Mouse (Mus musculus) heart, postnatal 10 days (tissue): ENCODE results near the gene Cnn2. TPM values are rescaled to one million over a fixed set of nuclear protein-coding genes. Genes with fewer than 3 reads are reported as not detected.

Experiments
- DNase-seq, 2 experiments: peaks; one replicate each; pipeline ENCODE4 v3.0.0; 2021
- intact Hi-C: fragments of 180-260 bp; cut with DNase I; formaldehyde crosslinking; loops from one replicate; pipeline ENCODE4 v1.15.1; 2025
- total RNA-seq, 2 experiments: library from RNA; stranded (reverse); gene quantifications; 2 replicates each; pipeline ENCODE4 v1.2.3; 2021

Cnn2 gene
- total RNA-seq = 10 to 100 TPM; 60.3 to 65.6 TPM

DNA sequence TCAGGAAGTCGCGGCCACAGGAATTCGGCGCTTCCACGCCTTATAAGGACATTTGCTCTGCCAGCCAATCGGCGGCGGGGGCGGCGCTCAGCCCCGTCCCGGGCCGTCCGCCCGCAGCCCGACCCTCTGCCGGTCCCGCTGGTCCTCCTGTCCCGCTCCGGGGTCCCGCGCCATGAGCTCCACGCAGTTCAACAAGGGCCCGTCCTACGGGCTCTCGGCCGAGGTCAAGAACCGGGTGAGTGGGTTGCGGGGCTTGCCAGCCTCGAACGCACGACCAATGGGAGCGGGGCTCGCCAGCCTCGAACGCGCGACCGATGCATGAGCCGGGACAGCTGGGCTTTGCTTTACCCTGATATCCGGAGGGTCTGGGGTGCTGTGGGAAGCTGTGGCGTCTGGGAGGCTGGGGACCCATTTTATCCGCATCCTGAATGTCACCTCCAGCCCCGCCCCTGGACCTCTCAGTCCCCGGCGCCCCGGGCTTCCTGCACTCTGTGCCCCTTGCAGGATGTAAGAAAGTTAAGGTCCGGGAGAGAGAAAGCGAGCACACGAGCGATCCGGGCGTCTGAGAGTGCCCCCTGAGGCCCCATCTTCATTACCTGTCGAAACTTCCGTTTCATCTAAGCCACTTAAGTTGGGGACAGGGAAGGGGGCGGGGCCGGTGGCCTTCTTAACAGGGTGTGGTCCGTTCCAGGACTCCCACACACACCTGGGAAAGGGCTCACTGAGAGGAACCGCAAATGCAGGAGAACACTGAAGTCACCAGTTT is at the start of gene Cnn2:
Cnn2 (plus strand) TSS at position 79 of the 766 bp plus-strand sequence.
- intact Hi-C loops = loop anchor here (2.0 to 5.0 kb wide), 4 partner anchors 46 to 154 kb away; partner anchors contain the start of genes Cbarp and Stk11
- peak; percentile 76 to 77 for DNase-seq

DNA sequence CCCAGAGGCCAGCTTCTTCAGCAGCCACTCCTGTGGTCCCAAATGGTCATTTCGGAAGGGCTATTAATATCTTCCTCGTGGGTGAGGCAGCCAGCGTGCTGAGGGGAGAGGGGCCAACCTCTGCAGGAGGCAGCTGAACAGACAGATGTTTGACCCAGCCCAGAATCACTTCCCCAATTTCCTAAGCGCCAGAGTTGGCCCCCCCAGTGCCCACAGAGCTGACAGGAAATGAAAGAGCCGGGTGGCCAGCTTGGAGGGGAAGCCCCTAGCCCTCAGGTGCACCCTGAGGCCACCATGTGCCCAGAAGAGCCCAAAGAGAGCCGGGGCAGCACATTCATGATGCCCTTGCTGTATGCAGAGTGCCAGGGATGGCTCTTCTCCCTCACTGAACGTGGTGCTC is 47.6 kb upstream of the Cnn2 start:
- DNase-seq = peak; percentile 41 to 47
- intact Hi-C loops = no loop called here

DNA sequence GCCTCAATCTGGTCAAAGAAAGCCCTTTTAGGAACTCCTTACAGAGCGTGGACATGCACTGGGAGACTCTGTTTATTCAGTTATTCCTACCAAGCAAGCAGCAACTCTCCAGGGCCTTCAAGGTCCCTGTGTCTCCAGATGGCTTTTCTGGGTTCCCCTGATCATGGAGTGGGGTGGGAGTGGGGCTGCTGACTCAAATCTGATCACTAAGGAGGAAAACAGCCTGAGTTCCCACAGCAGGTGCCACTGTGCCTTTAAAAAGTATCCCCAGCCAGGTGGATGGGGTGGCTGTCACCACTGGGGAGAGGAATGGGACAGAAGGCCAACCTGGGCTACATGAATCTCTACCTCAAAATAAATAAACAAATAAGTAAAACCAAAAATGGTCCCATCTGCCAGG is 45.4 kb upstream of the Cnn2 start:
- DNase-seq = no peak
- intact Hi-C loops = no loop called here

DNA sequence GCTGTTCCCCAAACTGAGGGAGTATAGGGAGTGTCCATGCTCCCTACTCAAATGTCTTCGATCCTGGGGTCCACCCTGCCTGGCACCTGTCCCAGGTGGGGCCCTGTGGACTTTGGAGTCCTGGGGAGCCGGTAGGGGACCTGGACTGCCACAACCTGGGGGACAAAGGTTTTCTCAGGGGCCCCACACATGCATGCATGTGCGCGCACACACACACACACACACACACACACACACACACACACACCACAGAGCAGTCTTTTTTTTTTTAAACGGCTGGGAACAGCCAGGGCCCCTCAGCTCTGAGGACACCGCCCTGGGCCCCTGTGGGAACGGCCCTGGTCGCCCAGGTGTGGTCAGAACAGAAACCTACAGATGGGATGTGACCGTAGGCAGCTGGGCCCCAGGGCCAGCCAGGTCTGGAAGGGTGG is 44.9 kb upstream of the Cnn2 start:
- DNase-seq = no peak
- intact Hi-C loops = no loop called here

DNA sequence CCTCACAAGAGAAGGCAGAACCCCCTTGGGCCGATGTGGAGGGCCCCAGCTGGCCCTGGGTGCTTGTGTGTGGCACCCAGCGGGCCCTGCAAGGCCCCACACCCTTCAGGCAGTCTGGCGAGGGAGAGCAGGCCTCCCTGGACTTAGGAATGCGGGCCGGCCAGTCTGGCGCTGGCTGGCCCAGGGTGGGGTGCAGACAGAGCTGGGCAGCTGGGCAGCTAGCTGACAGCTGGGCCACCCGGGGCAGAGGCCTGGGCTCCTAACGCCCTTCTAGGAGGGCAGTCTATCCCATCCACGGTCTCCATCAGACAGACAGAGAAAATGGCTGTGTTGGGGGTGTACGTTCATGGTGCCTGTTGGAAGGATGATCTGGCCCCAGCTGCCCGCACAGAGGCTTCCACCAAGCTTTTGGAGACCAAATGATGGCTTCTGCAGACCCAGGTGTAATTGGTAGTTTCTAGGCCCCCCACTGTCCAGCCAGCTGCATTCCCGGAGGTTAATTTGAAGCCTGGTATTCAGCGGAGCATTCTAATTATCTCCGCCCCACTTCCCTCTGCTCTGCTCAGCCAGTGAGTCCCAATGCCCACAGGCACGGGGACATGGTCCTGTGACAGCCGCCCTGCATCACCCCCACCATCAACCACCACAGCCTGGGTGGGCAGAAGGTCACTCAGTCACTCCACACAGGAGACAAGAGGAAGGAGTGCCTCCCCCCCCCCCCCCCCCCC is 42.7 kb upstream of the Cnn2 start:
- intact Hi-C loops = no loop called here
- DNase-seq = no peak

DNA sequence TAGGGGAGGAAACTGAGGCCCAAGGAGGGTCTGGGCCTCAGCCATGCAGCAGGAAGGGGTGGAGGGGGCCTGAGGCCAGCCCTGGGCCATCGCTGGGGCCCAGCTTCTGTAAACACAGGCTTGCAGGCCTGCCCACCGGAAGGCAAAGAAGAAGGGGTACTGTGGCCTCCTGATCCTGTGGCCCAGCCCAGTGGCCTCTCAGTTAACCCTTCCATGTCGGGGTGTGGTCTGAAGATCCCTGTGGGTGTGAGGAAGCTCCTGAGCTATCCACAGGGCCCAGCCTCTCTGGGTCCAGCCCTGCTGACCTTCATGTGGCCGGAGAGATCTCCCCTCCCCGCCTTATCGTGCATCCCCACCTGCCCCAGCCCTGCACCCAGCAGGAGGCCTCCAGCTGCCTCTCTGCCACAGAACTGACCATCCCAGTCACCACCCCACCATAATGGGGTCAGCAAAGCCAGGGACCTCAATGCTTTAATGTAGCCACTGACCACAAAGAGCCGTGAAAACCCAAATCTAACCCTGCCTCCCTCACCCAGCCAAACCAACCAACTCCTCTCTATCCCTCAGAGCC is 41.5 kb upstream of the Cnn2 start:
- intact Hi-C loops = no loop called here
- no peak for DNase-seq

DNA sequence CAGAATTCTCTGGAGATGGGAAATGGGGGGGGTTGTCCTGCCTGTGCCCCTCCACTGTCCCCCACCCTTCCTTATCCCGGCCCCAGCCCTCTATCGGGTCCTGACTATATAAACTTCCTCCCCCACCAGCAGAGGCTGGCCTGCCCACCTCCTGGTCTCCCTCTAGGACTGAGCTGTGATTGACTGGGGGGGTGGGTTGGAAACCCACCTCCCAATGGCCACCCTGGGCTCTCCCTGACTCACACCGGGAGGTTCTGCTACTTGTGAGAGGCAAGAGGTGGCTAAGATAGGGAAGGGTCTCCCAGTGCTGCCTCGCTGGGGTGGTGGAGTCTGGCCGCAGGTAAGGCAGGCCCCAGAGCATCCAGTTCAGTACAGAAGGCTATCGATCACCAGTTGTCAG is 40.9 kb upstream of the Cnn2 start:
- intact Hi-C loops = no loop called here
- no peak for DNase-seq

DNA sequence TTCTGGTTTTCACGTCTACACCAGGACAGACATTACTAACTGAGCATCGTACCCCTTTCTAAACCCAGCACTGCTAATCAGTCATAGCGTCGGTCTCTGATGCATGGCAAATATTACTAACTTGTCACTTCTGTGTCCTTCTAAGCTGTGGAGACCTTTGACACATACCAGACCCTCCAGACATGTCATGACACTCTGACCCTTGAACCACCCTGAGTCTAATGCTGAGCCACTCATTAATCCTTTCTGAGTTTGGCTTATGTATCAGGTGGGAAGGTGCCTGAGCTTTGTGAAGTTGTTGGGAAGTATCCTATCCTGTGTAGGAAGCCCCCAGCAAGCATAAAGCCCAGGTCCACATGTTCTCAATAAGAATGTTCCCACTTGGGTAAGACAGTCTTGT is 38.5 kb upstream of the Cnn2 start:
- intact Hi-C loops = no loop called here
- DNase-seq = no peak

DNA sequence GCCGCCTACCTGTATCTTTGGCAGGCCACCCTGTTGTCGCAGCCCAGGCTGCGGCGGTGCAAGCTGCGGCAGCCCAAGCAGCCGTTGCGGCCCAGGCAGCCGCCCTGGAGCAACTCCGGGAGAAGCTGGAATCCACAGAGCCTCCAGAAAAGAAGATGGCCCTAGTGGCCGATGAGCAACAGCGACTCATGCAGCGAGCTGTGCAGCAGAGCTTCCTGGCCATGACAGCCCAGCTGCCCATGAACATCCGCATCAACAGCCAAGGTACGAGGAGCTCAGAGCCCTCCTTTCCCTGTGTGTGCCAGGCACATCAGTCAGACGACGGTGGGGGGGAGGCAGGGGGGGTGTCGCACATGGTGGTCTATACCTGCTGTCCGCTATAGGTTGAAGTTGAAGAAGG is 37.7 kb upstream of the Cnn2 start:
- intact Hi-C loops = no loop called here
- no peak for DNase-seq

DNA sequence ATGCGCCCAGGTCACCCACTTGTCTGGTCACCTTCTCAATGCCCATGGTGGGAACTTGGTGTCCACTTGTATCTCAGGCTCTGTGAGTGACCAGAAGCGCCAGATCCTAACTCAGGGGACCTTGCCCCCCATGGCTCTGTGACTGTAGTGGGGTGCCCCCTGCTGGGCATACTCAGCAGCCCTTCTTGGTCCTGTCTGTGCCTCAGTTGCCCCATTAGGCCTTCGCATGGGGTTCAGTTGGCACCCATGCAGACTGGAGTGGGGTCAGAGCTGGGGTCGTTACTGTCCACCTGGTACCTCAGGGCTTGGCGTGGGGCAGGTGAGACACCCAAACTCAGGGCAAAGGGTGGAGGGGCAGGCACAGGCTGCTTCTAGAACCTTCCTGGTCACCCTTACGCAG is 34.4 kb upstream of the Cnn2 start:
- intact Hi-C loops = no loop called here
- DNase-seq = no peak

DNA sequence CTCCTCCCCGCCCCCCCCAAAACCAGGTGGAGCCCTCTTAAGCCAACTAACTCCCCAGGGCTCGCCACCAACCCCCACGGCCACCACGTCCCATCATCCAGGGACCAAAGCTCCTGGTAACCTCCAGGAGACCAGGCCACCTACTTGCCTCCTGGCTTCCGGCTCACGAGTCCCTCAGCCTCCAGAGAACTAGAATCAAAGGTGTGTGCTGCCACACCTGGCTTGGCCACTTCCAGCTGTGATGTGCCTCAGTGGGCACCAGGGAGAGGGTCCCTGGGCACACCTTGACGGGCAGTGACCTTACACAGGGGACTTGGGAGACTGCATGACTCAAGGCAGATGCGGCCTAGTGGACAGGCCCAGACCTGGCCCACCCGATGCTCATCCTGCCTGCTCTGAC is 32.7 kb upstream of the Cnn2 start:
- DNase-seq = no peak
- intact Hi-C loops = no loop called here

DNA sequence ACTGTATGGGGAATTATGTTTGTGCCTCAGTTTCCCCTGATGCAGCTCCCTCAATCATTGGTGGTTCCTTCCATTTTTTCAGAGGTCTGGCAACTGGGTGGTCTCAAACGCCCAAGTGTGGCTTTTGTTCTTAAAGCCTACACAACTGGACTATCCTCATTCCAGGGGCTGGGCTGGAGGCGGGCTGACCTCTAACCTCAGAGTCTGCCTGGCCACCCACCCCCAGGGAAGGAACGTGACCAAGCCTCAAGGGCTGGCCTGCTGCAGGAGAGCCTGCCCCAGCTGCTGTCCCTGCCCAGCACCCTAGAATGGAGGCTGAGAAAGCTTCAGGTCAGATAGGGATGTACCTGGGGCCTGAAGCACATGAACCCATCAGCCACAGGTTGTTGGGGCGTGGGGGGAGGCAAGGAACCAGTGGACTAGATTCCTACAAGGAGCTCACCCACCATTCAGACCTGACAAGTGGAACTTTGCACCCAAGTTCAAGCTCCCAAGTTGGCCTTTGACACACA is 31.7 kb upstream of the Cnn2 start:
- DNase-seq = no peak
- intact Hi-C loops = no loop called here

DNA sequence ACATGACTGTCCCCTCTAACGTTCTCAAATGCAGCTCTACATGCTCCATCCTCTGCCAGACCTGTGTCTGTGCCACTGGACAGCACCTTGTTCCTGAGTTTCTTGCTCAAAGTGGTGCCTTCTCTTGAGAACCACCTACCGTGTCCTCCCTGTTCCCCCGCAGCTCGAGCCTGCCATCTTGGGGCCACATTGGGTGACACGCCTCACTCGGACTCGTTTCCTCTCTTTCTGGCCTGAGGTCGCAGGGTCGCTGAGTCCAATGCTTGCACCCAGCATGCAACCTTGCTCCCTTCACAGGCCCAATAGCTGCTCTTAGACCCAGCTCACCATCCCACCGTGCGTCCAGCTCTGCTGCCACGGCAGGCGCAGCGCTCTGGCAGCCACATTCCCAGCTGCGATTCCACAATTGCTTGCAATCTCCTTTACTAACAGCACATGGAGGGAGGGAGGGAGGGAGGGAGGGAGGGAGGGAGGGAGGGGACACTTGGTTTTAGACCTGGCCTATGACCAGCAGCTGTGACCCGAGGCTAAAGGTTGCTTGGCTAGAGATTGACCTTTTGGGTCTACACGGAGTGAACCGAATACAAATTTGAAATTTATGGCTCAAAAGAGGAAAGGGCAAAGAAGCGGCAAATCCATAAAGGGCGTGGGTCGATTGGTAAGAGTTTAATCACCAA is 30.1 kb upstream of the Cnn2 start:
- intact Hi-C loops = loop anchor here (1.0 to 2.0 kb wide), 3 partner anchors 33 to 123 kb away; no protein-coding TSS in a partner anchor
- DNase-seq = peak; percentile 85 to 92

DNA sequence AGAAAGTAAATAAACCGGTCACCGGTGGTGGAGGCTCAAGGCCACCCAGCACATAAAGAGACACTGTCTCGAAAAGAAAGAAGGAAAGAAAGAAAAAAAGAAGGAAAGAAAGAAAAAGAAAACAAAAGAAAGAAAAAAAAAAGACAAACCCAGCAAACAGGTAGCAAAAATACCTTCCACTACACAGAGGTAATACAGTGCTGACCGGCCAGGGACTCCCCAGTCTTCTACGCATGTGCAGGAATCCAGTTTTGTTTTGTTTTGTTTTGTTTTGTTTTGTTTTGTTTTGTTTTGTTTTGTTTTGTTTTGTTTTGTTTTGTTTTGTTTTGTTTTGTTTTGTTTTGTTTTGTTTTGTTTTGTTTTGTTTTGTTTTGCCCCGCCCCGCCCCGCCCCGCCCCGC is 29.0 kb upstream of the Cnn2 start:
- DNase-seq = peak in 1 of 2 experiments; percentile 49
- intact Hi-C loops = loop anchor here (2.0 kb wide), 1 partner anchor 125 kb away; no protein-coding TSS in a partner anchor

DNA sequence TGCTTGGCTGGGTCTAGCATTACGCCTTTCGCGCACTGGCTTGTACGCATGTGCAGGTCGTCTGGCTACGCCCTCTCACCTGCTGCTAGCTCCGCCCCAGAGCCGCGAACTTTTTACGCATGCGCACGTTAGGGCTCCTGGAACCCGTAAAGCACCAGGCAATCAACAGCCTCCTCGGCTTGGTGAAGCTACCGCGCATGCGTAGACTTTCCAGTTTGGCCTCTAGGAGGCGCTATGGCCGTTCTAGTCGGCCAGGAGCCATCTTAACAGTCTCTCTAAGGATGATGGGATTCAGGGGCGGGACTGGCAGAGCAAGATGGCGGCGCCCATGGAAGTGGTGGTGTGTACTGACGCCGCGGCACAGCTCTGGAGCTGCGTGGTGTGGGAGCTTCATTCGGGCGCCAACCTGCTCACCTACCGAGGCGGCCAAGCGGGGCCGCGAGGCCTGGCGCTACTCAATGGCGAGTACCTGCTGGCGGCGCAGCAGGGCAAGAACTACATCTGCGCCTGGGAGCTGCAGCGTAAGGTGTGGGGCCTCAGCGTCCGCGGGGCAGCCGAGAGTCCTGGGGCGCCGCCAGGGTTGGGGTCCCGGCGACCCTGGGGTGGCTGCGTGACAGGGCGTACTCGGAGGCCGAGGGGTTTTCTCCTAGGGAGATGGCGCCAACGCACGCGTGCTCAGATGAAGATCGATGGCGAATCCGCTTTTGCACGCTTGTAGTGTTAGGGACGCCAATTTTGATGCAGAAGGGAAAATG is 28.4 kb upstream of the Cnn2 start, which contains the start of gene Wdr18:
Wdr18 (plus strand) TSS at position 306 of the 755 bp plus-strand sequence.
- intact Hi-C loops = loop anchor here (2.0 kb wide), 2 partner anchors 23 to 125 kb away; no protein-coding TSS in a partner anchor
- DNase-seq = peak; percentile 100

DNA sequence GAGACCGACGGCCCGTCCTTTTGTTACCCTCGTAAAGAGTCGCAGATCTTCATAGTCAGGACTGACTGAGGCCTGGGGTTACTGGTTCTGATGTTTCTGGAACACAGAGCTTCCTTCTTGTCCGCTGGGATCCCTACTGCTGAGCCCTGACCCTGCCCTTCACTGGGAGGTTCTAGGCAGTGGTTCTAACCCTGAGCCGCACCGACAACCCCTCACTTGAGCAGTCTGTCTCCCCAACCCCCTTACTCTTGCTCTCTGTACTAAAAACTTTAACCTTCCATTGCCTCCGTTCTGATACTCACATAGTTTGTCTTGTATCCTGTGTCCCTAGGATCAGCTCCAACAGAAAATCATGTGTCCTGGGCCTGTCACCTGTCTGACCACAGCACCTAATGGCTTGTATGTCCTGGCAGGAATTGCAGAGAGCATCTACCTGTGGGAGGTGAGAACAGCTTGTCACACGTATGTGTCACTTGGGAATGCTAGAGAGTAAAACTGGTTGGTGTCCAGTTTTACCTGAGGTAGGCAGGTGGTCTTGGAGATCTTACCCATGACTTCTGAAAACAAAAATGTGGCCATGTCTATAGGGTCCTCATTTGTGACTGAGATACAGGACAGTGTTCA is 27.6 kb upstream of the Cnn2 start:
- DNase-seq = no peak
- intact Hi-C loops = loop anchor here (2.0 kb wide), 1 partner anchor 22 kb away; no protein-coding TSS in a partner anchor

DNA sequence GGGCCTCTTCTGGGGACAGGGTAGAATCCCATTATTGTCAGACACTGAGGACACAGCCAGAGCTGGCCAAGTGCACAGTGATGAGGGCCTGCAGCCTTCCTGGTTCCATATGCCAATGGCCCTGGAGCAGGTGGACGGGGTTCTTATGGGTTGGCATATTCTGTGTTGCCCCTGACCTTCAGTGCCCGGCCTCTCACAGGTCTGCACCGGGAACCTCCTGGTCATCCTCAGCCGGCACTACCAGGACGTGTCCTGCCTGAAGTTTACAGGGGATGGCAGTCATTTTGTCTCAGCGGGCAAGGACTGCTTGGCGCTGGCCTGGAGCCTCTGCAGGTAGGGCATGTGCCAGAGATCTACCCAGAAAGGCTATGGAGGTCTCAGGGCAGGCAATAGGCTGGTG is 23.7 kb upstream of the Cnn2 start:
- DNase-seq = no peak
- intact Hi-C loops = no loop called here

DNA sequence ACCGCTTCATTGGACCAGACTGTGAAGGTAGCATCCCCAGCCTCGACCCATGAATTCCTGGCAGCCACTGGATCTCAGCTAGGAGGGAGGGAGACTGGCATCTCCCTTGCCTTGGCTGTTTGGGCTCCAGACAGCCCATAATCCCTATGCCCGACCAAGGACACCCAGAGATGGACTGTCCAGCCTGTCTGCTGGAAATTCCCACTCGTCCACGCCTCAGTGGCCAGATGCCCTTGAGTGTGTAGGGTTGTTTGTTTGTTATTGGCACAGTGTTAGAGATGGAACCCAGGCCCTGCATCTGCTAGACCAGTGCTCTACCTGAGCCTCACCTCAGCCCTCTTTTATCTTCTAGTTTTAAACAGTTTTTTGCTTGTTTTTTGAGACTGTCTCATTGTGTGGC is 23.1 kb upstream of the Cnn2 start:
- intact Hi-C loops = no loop called here
- no peak for DNase-seq

DNA sequence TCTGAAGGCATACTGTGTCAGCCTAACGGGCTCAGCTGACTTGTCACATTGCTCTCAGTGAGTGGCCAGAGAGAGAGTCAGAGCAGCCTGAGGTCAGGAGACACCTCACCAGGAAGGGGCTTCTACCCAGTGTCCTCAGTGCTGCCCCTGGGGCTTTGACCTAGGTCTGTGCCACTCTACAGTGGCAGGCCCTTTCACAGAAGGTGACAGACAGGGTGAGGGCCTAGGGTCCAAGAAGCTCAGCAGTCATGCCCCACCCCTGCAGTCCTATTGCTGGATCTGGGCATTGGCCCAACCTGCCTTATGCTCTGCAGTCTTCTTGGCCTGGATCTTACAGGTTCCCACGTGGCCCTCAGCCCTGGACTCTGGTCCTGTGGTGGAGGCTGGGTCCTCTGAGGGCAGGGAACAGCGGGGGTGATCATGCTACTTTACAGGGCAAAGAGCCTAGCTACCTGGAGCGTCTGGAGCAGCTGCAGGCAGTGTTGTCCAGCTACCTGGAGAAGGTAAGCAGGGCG is 21.4 kb upstream of the Cnn2 start:
- DNase-seq = peak; percentile 65 to 73

More for the DNA sequence above, 21.4 kb upstream of the Cnn2 start:
- intact Hi-C loops = no loop called here
